Mouse (Mus musculus): ENCODE data around the gene Ncs1. TPM values are rescaled to one million over a fixed set of nuclear protein-coding genes. Genes with fewer than 3 reads are reported as not detected.

Ncs1 gene
- 100 to 1,000 TPM; 298 to 317 TPM for total RNA-seq (2021)
- long read RNA-seq, full-length matches to known transcripts, result 389 of 538 reads
- long read RNA-seq, partial matches to known transcripts, result 126 of 538 reads
- long read RNA-seq, other reads (novel, unspliced or antisense), result 23 of 538 reads

DNA sequence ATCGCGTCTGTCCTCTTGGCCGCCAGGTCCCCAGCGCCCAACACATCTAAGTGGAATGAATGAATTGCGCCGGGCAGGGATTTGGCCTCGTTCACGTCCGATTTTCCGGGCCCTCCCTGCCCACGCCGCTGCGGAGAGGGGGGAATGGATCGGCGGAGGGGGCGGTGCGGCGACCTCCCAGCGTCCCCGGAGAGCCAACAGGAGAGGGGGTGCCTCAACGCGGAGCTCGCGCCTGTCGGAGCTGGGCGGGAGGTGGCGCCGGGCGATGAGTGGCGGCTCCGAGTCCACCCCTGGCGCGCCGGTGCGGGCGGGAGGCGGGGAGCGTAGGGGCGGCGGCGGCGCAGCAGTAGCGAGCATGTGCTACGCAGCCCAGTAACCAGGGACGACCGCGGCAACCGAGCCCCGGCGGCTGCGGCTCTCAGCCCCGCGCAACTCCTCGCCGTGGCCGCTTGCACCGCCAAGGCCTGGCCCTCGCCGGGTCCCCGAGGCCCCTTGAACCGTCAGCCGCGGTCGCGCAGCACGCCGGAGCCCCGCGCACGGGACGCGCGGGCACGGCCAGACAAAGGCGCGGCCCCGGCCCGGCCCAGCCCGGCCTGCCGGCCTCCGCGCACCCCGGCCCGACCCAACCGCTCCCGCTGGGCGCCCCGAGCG, at the start of gene Ncs1:
Gene Ncs1 (plus strand): TSS at position 333 of the 651 bp plus-strand sequence.
- DNase-seq (ENCODE audit: low spot score in 2 of 2), result peak; percentile 89 to 90

DNA sequence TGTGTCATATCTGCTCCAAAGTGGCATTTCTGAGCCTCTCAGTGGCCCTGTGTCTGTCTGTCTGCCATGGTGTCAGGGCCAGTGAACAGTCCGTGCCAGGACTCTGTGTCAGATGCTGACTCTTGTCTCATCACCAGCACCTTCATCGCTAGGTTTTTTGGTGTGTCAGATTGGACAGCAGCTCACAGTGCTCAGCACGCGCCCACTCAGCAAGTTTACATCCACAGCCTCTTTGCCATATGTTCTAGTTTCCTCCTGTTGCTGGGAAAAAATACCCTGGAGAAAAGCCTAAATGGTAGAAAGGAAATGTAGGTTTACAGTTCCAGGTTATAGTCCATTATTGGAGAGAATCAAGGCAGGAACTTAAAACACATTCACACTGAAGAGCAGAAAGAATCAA, 47.0 kb upstream of the Ncs1 start:
- DNase-seq (ENCODE audit: low spot score in 2 of 2), result peak in 1 of 2 experiments; percentile 57

DNA sequence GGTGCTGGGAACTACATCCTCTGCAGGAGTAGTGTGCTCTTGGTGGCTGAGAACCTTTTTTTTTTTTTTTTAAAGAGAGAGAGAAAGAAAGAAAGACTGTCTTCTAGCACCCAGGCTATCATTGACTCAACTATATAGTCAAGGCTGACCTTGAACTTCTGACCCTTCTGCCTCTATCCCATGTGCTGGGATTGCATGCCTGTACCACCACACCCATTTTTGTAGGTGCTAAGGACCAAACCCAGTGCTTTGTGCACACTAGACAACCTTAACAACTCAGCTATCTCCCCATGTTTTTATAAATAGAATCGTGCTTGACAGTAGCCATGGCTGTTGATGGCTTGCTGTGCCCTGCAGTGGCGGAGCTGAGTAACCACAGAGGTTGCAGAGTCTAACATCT, 45.6 kb upstream of the Ncs1 start:
- DNase-seq (ENCODE audit: low spot score in 2 of 2), result no peak

DNA sequence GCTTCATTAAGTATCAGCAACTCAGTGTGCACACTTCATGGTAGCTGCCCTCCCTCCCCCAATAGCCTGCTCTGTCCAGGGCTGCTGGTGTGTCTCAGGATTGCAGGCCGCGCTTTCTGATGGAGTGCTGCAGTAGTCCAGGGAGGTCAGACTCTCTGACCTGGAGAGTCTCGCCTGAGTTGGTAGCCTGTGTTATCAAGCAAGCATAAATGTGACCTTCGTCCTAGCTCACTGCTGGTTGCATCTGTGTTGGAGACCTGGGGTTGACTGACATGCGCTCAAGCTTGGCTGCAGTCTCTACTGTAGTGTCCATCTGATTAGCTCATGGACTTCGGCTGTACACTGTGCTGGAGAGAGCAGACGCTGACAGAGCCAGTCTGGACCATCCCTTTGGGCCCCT, 43.8 kb upstream of the Ncs1 start:
- no peak for DNase-seq (ENCODE audit: low spot score in 2 of 2)

DNA sequence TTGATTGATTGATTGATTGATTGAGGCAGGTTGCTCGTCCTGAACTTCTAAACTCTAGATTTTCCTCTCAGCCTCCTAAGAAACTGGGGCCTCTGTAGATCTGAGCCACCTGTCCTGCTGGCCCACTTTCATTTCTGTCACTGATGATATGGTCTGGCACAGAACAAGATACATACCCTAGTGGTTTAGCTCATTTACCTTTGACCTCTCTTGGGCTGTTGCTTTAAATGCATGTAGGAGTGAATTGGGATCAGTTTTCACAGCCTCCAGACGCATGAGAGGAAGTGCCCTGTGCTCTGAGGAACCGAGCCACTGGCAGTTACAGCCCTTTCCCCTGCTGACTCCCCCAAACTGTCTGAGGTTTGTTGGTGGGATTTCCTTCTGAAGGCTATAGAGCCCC, 43.3 kb upstream of the Ncs1 start:
- no peak for DNase-seq (ENCODE audit: low spot score in 2 of 2)

DNA sequence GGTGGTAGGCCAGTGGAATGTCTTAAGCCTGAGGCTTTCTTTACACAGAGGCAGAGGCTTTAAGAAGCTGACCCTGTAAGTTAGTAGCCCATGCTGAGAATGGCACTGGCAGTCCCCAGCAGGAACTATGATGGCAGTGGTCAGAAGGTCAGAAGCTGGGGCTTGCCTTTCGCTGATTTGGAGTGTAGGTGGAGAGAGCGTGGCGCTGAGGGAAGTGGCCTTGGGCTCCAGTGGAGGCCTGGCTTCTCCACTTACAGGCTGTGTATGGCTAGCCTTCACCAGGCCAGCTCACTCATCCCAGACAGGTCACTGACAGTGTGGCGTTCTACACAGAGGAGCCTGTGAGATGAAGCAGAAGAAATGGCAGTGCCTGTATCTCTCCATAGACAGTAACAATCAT, 42.7 kb upstream of the Ncs1 start:
- DNase-seq (ENCODE audit: low spot score in 2 of 2), result no peak

DNA sequence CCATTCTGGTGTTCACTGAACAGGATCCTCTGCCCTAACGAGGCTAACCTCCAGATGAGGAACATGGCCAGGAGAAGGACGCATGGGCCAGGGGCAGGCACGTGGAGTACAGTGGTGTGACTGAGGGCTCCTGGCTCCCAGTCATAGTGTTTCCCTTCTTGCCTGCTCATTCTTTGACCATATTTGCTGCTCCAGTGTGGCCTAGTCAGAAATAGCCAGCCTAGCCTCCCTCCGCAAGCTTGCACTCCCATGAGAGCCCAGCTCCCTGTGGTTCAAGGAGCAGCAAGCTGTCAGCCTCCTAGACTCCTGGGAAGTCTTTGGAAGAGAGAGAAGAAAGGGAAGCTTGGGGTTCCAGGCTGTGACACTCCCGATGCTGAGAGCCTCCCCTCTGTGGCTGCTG, 40.9 kb upstream of the Ncs1 start:
- no peak for DNase-seq (ENCODE audit: low spot score in 2 of 2)

DNA sequence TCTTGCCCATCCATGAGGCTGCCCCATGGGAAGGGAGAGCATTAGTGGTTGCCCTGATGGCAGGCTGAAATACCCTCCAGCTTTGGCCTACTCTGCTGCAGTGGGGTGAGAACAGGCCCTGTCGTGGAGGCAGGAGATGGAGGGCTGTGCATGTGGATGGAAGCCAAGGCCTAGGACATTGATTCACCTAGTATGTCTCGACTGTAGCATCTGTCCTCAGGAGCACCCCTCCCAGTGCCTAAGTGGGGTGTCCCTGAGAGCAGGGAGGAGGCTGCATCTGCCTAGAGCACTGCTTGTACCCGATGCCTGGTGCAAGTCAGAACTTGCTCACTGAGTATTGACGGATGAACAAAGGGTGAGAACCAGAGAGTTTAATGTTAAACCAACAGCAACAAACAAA, 39.4 kb upstream of the Ncs1 start:
- no peak for DNase-seq (ENCODE audit: low spot score in 2 of 2)

DNA sequence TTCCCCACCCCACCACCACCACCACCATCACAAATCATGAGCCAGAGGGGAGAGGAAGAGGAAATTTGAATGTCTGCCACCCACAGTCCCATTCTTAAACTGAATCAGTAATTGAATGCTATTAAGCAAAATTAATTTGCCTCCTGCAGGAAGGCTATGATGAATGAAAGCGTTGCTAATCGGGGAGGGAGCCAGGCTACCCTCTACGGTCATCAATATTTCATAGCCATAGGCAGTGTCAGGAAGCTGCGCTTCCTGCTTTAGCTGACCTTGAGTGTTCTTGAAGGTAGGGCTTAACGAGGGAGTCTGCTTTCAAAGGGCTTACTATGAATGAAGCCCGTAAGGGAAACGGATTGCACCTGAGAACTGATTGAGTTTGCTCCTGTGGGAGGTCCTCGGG, 38.7 kb upstream of the Ncs1 start:
- DNase-seq (ENCODE audit: low spot score in 2 of 2), result no peak

DNA sequence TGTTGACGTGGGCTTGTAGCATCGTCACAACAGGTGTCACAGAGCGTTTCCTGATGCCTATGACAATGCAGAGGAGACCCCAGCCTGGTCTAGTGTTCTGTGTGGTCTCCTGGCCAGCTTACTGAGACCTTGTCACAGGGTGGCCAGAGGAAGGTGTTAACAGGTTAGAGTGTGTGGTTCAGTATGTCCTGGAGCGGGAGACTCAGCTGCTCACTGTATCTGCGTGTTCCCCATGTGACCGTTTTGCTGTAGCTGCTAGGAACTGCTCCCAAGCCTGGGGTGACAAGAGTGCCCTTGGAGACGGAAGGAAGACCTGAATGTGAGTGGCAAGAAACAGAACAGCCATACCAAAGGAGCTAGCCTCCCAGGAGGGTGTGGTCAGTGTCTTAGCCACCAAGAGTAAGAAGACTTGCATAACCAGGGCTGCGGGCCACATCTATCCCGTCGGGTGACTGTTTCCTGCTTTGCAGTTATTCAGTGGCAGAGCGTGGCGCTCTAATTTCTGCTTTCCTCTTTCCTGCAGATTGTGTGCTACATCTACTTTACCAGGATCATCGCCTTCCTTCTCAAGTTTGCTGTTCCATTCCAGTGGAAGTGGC, 37.0 kb upstream of the Ncs1 start:
- no peak for DNase-seq (ENCODE audit: low spot score in 2 of 2)

DNA sequence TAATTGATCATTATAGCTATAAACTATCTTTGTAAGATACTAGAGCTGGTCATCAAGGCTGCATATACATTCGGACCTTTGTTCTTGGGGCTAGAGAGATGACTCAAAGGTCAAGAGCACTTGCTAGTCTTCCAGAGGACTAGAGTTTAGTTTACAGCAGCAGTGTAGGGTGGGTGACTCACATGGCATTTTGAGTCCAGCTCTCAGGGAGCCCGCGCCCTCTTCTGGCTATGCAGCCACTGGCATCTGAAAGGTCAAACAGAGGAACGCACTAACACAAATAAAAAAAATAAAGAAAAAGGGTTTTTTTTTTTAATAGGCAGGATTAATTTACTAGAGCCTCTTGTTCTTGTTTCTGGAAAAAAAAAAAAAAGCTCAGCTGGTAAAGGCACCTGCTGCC, 36.1 kb upstream of the Ncs1 start:
- no peak for DNase-seq (ENCODE audit: low spot score in 2 of 2)

DNA sequence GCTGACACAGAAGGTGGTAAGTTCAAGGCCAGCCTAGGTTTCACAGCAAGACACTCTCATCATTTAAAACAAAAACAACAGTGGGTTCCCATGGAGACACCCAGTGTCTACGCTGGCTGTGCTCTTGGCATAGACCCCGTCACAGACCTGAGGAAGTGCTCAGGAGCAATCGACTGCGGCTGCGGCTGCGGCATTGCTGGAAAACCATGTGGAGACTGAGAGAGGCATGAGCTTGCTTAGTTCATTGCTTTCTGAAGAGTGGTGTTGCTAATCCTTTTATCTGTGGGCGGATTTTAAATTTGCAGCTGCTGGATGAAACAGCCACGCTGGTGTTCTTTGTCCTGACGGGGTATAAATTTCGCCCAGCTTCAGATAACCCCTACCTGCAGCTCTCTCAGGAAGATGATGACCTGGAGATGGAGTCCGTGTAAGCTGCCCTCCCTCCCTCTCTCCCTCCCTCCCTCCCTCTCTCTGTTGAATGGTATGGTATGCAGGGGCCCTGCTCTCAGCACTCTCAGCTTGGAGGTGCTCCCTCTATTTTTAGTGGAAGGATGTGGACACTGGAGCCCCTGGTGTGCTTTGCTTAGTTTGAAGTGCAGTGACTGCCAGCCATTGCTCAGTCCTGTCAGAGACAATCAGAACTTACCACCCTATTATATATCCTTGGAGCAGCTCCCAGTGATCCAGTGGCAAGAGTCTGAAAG, 35.3 kb upstream of the Ncs1 start:
- no peak for DNase-seq (ENCODE audit: low spot score in 2 of 2)

DNA sequence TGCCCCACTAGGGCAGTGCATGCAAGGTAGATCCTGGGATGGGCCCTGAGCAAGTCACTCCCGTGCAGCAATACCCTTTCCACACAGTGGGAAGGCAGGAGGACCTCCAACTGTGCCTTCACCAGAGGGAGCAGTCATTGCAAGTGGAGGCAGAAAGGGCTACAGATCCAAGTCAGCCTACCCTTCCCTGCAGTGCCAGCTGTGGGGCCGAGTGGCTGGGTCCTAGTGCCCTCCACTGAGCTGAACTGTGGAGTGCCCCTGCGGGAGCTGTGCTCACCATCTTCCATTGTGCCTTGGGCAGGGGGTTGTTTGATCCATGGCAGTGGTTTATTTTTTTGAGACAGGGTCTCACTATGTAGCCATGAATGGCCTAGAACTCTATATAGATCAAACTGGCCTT, 34.4 kb upstream of the Ncs1 start:
- DNase-seq (ENCODE audit: low spot score in 2 of 2), result no peak

DNA sequence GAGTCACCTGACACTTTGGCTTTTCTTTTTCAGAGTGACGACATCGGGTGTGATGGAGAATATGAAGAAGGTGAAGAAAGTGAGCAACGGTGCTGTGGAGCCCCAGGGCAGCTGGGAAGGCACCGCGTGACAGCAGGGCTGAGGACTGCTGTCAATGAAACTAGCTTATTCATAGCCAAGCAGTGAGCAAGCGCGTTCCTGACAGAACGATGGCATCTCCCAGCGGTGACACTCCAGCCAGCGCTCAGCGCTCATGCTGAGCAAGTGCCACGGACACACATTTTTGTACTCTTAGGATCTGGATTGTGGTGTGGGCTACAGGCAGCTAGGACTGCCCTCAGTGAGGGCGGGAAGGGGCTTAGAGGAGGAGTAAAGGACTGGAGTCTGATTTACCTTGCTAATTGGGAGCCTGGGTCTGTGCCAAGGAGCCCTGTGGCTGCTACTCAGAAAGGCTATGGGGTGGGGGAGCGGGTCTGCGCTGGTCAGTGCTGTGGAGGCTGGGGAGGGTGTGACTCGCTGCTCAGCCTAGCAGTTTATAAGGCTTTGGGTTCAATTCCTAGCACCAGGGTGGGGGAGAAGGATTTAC, 31.3 kb upstream of the Ncs1 start:
- DNase-seq (ENCODE audit: low spot score in 2 of 2), result peak in 1 of 2 experiments; percentile 41

DNA sequence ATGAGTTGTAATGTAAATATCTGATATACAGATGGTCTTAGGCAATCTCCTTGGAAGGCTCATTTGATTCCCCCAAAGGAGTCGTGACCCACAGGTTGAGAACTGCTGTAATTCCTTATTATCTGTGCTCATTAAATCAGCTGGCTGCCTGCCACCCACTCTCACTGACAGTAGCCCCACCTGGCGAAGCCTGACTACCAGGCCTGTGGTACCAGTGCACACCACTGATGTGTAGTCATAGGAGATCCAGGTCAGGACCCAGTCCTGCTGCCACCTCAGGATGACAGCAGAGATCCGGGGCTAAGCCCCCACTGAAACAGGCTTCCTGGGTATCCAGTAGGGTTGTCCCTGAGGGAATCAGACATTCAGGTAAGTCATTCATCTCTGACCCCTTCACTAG, 27.0 kb upstream of the Ncs1 start:
- no peak for DNase-seq (ENCODE audit: low spot score in 2 of 2)

DNA sequence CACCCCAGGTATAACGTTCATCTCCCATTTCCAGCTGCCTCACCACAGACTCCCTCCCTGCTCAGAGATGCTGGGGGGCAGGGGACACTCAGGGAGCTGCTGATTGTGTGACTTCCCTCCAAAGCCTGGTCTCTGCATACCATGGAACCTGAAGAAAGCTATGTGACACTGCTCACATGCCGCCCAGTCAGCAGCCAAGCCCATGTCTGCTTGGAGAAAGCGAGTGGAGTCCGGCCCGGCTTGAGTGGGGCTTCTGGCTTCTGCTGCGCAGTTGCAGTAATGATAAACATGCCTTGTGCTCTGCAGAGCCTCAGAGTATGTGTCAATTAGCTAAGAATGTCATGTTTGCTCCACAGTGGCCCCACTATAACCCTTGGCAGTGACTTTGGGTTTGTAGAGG, 26.2 kb upstream of the Ncs1 start:
- DNase-seq (ENCODE audit: low spot score in 2 of 2), result no peak

DNA sequence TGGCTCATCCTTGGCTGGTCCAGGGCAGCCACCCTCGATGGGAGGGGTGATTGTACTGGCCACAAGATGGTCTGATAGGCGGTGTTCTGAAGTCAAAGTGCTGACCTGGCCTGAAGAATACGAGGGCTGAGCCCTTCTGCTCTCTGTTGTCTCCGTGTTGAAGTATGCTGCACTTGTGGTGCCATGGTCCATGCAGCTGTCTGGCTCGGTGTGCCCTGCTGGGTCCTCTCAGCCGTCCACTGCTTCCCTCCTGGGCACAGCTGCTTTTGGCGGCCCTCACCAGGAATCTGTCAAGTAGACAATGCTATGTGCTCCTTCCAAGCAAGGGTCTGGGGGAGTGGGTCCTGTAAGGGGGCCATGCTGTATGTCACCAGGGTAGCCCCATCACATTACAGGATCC, 24.8 kb upstream of the Ncs1 start:
- no peak for DNase-seq (ENCODE audit: low spot score in 2 of 2)

DNA sequence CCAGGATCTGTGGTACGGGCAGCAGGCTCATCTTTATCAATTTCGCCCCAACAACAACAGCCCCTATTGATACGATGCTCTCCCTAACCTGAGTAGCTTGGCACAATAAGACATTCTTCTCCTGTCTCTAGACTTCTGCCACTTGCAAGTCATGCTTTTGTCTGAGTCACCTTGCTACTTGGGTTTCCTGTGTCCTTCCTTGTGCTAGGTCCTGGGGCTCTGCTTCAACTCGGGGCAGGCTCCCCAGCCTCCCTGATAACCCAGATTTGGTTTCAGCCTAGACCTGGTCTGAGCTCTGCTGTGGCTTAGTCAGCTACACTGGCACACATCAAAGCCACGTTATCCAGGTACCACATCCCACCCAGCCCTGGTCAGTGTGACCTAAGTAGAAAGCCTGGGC, 24.0 kb upstream of the Ncs1 start:
- no peak for DNase-seq (ENCODE audit: low spot score in 2 of 2)

DNA sequence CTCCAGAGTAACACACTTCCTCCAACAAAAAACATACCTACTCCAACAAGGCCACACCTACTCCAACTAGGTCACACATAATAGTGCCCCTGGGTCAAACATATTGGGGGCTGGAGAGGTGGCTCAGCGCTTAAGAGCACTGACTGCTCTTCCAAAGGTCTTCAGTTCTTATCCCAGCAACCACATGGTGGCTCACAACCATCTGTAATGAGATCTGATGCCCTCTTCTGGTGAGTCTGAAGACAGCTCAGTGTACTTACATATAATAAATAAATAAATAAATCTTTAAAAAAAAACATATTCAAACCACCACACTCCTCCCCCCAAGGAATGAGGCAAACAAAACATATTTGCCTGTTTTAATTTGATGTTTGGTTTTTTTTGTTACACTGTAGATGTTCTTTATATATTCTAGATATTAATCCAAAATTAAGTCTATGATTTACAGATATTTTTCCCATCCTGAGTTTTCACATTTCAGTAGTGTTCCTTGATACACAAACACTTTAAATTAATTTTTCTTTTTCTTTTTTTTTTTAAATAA, 16.8 kb upstream of the Ncs1 start:
- no peak for DNase-seq (ENCODE audit: low spot score in 2 of 2)

DNA sequence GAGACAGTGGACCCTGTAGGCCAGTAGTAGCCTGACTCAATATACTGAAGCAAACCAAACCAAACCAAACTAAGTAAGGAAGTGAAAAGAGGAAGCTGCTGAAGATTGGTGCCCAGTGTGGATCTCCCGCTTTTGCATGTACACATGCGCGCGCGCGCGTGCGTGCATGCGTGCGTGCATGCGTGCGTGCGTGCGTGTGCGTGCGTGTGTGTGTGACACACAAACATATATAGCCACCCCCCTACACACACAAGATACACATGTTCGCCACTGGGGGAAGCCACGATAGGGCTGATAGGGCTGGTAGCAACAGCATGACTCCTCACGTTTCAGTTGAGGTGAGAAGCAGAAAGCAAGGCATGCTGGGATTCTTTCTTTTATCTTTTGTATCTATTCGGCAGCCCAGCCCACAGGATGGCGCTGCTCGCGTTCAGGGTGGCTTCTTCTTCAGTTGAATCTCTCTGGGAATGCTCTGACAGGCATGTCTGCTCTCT, 6.4 kb upstream of the Ncs1 start:
- DNase-seq (ENCODE audit: low spot score in 2 of 2), result peak in 1 of 2 experiments; percentile 42

DNA sequence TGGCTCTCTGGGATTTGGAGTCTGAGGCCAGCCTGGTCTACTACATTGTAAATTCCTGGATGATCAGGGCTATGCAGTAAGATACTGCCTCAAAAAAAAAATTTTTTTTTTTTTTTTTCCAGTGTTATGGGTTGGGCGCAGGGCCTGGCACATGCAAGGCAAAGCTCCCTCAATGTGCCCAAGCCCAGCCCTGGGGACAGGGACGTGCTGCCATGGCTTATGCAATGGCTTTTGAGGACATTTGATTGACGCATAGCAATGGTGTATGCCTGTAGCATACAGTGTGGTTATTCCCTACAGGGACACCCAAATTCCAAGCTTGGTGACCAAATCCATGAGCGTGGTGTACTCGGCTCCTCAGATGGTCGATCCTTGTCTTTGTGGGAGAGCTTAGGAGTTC, 5.8 kb upstream of the Ncs1 start:
- DNase-seq (ENCODE audit: low spot score in 2 of 2), result no peak

DNA sequence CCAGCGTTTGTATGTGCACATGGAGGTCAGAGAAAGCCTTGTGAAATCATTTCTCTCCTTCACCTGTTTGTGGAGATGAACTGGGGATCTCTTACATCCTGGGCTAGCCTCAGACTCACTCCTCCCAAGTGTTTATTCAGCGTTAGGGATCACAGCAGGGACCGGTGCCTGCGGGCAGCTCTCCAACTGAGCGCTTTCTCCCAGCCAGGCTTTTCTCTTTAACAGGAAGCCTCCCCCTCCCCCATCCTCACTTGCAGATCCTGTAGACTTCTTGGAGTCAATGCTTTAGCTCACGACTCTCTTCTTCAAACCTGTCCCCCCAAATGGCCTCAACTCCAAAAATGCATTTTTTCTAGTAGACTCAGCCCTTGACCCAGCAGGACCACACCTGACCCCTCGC, 4.0 kb upstream of the Ncs1 start:
- DNase-seq (ENCODE audit: low spot score in 2 of 2), result no peak

Measured in layer of hippocampus, adult 18-20 months (tissue).